Mouse (Mus musculus) forebrain, embryonic 13.5 days (tissue): Measurements from ENCODE around the gene Gm10945. TPM values are rescaled to one million over a fixed set of nuclear protein-coding genes. Genes with fewer than 3 reads are reported as not detected.

Experiments
- polyA plus RNA-seq: library from polyadenylated mRNA; unstranded; fragments of >200 nt; fragmentation: Nextera tagmentation; extraction: Ambion mirVana; gene quantifications from 2 replicates; pipeline ENCODE4 v1.2.1, GENCODE M21; 2015

Gene Gm10945
- polyA plus RNA-seq, 1 experiment from 2014 or later: not detected

Other genes starting within 250 kb of the Gm10945 start
- gene Oprm1, start 3.3 kb downstream of the Gm10945 start, polyA plus RNA-seq: 0.92 and 1.8 TPM in 2 replicates